Mouse (Mus musculus) neural tube, embryonic 12.5 days (tissue): ENCODE data around the gene Msi2. TPM values are rescaled to one million over a fixed set of nuclear protein-coding genes. Genes with fewer than 3 reads are reported as not detected.

Experiments used
- ATAC-seq: fragments of 200-750 bp; cut with Nextera tagmentation; 2 replicates; pipeline ENCODE4 v1.8.0; 2017; ENCODE audit warnings: low read depth, mild to moderate bottlenecking, moderate TSS enrichment, moderate library complexity; ENCODE audit not compliant: low FRiP score
- H3K27ac ChIP-seq: fragments of 300-500 bp; sonication (generic); 2 replicates; pipeline ENCODE4 v1.5.1; 2016
- H3K27me3 ChIP-seq: fragments of 300-500 bp; sonication (generic); replicated peaks from 2 replicates; pipeline ENCODE4 v1.6.1; 2016; ENCODE audit warnings: mild to moderate bottlenecking
- H3K36me3 ChIP-seq: fragments of 300-500 bp; sonication (generic); 2 replicates; pipeline ENCODE4 v1.6.1; 2016; ENCODE audit warnings: mild to moderate bottlenecking
- H3K4me1 ChIP-seq: fragments of 300-500 bp; sonication (generic); 2 replicates; pipeline ENCODE4 v1.6.1; 2016
- H3K4me2 ChIP-seq: fragments of 300-500 bp; sonication (generic); replicated peaks from 2 replicates; pipeline ENCODE4 v1.6.1; 2016; ENCODE audit warnings: mild to moderate bottlenecking
- H3K4me3 ChIP-seq: fragments of 300-500 bp; sonication (generic); 2 replicates; pipeline ENCODE4 v1.5.1; 2016
- H3K9ac ChIP-seq: fragments of 300-500 bp; sonication (generic); 2 replicates; pipeline ENCODE4 v1.6.1; 2016; ENCODE audit warnings: mild to moderate bottlenecking
- H3K9me3 ChIP-seq: fragments of 300-500 bp; sonication (generic); 2 replicates; pipeline ENCODE4 v1.6.1; 2016; ENCODE audit warnings: mild to moderate bottlenecking
- WGBS: fragments of 180-500 bp; shearing (Covaris S2); methylation state at CpG from one replicate; pipeline ENCODE4 v1.1.7; 2016; 5-methylcytosine and 5-hydroxymethylcytosine counted together
- polyA plus RNA-seq: library from polyadenylated mRNA; unstranded; fragments of >200 nt; fragmentation: Nextera tagmentation; extraction: Ambion mirVana; gene quantifications from 2 replicates; pipeline ENCODE4 v1.2.1, GENCODE M21; 2016

Gene Msi2
- polyA plus RNA-seq, 1 experiment from 2014 or later = 27.9 TPM

- no peaks in the 10 kb centered on the region for H3K27me3 ChIP-seq
- peaks cover 68% of the 10 kb centered on the region for H3K36me3 ChIP-seq
- 92% methylated on average over 14 of the region's 14 CpGs for WGBS
- no peak overlapping the region for H3K4me3 ChIP-seq
- H3K9ac ChIP-seq = no peak overlapping the region
- ATAC-seq = no peak
- no peak overlapping the region for H3K27ac ChIP-seq
- no peaks in the 10 kb centered on the region for H3K9me3 ChIP-seq
- no peak overlapping the region for H3K4me2 ChIP-seq
- peaks cover 10% of the 10 kb centered on the region; the same call in 1 of the 2 replicates for H3K4me1 ChIP-seq
Observed at GRCm38 (mm10) chr11:88668345-88668744, 50.0 kb downstream of the Msi2 start.

DNA sequence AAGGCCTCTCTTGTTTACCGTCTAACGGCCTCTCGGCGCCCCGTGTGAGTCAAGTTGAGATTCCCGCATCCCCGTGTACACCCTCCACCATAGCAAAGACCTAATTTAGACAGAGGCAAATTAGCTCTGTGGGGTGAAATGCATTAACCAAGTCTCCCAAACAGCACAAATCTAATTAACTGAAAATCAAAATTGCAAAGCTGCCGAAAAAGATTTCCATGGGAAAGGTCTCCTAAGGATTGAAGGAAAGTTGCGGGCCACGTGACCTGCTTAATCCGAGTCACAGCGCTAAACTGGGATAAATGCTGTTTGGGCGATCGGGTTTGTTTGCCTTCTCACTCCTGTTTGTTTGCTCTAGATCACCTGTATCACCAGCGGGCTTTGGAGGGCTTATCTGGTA, 52.5 kb downstream of the Msi2 start:
- Histone ChIP-seq H3K9me3 (no peaks in the 10 kb centered on the region), H3K9ac (no peak overlapping the region), H3K27ac (no peak overlapping the region), H3K27me3 (no peaks in the 10 kb centered on the region), H3K4me3 (no peak overlapping the region), H3K36me3 (peaks cover 59% of the 10 kb centered on the region), H3K4me1 (peaks cover 21% of the 10 kb centered on the region), H3K4me2 (no peak overlapping the region)
- 86% methylated on average over 15 of the region's 15 CpGs for WGBS
- ATAC-seq = no peak

- H3K27me3 ChIP-seq = no peaks in the 10 kb centered on the region
- ATAC-seq = no peak
- no peak overlapping the region for H3K27ac ChIP-seq
- no peak overlapping the region for H3K4me2 ChIP-seq
- H3K4me3 ChIP-seq = no peak overlapping the region
- WGBS = 87% methylated on average over 11 of the region's 11 CpGs
- no peaks in the 10 kb centered on the region for H3K9me3 ChIP-seq
- peaks cover 34% of the 10 kb centered on the region for H3K36me3 ChIP-seq
- H3K4me1 ChIP-seq = peaks cover 29% of the 10 kb centered on the region
- no peak overlapping the region for H3K9ac ChIP-seq
Observed at GRCm38 (mm10) chr11:88661444-88662180, 56.7 kb downstream of the Msi2 start.

- no peak overlapping the region for H3K4me3 ChIP-seq
- no peak for ATAC-seq
- H3K36me3 ChIP-seq = peaks cover 28% of the 10 kb centered on the region
- 81% methylated on average over 9 of the region's 9 CpGs for WGBS
- no peak overlapping the region for H3K27ac ChIP-seq
- no peak overlapping the region for H3K9ac ChIP-seq
- H3K4me1 ChIP-seq = peaks cover 29% of the 10 kb centered on the region
- H3K4me2 ChIP-seq = no peak overlapping the region
- H3K27me3 ChIP-seq = no peaks in the 10 kb centered on the region
- H3K9me3 ChIP-seq = no peaks in the 10 kb centered on the region
Observed at GRCm38 (mm10) chr11:88660404-88660803, 57.9 kb downstream of the Msi2 start.

DNA sequence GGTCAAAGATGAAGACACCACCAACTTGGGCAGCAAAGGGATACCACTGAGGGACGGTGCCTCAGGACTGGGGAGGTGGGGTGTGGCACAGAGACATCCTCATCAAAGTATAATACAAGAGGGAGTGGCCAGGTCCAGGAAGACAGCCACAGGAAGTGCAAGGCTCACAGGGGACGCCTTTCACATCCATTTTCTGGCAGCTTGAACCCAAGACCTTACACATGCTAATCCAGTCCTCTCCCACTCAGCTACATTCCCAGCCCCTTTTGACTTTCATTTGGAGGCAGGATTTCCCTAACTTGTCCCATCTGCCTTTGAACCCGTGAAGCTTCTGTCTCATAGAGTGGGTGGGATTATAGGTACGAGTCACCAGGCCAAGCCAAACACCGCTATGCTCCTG, 59.4 kb downstream of the Msi2 start:
- H3K27ac ChIP-seq = no peak overlapping the region
- H3K9me3 ChIP-seq = no peaks in the 10 kb centered on the region
- H3K4me3 ChIP-seq = no peak overlapping the region
- 93% methylated on average over 5 of the region's 5 CpGs for WGBS
- H3K36me3 ChIP-seq = peaks cover 33% of the 10 kb centered on the region
- peaks cover 32% of the 10 kb centered on the region for H3K4me1 ChIP-seq
- no peaks in the 10 kb centered on the region for H3K27me3 ChIP-seq
- H3K9ac ChIP-seq = no peak overlapping the region
- ATAC-seq = no peak
- H3K4me2 ChIP-seq = no peak overlapping the region

GRCm38 (mm10) chr11:88655786-88656185, 62.5 kb downstream of the Msi2 start:
- no peaks in the 10 kb centered on the region for H3K27me3 ChIP-seq
- H3K4me1 ChIP-seq = peaks cover 36% of the 10 kb centered on the region
- no peak overlapping the region for H3K4me2 ChIP-seq
- H3K9me3 ChIP-seq = no peaks in the 10 kb centered on the region
- no peak overlapping the region for H3K4me3 ChIP-seq
- H3K27ac ChIP-seq = no peak overlapping the region
- no peak overlapping the region for H3K9ac ChIP-seq
- H3K36me3 ChIP-seq = peaks cover 25% of the 10 kb centered on the region
- no peak for ATAC-seq
- 89% methylated on average over 8 of the region's 8 CpGs for WGBS

DNA sequence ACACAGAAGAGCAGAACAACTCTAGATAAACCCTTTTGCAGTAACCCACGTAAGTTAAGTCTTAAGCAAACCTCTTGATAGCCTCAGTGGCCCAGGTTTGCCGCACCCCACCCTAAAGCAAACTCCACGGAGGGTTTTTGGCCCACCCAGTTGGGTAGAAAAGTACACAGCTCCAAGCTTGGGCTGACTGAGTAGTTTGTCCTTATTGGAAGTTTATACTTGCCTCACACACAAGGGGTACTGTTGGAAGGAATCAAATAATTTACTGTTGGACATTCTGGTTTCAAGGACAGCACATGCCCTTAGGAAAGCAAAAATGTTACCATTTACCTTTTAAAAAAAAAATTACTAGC, 63.1 kb downstream of the Msi2 start:
- no peaks in the 10 kb centered on the region for H3K9me3 ChIP-seq
- ATAC-seq = no peak
- H3K9ac ChIP-seq = no peak overlapping the region
- no peak overlapping the region for H3K4me3 ChIP-seq
- 88% methylated on average over 3 of the region's 3 CpGs for WGBS
- no peaks in the 10 kb centered on the region for H3K27me3 ChIP-seq
- no peak overlapping the region for H3K4me2 ChIP-seq
- peaks cover 38% of the 10 kb centered on the region for H3K4me1 ChIP-seq
- peaks cover 25% of the 10 kb centered on the region for H3K36me3 ChIP-seq
- no peak overlapping the region for H3K27ac ChIP-seq

- Histone ChIP-seq H3K36me3 (peaks cover 25% of the 10 kb centered on the region), H3K27me3 (no peaks in the 10 kb centered on the region), H3K9me3 (no peaks in the 10 kb centered on the region), H3K4me2 (no peak overlapping the region), H3K9ac (no peak overlapping the region), H3K4me3 (no peak overlapping the region), H3K4me1 (peaks cover 41% of the 10 kb centered on the region), H3K27ac (no peak overlapping the region)
- WGBS = 88% methylated on average over 18 of the region's 18 CpGs
- no peak for ATAC-seq
Observed at GRCm38 (mm10) chr11:88654391-88655213, 63.7 kb downstream of the Msi2 start.

GRCm38 (mm10) chr11:88650275-88650674, 68.0 kb downstream of the Msi2 start:
- Histone ChIP-seq H3K36me3 (peaks cover 14% of the 10 kb centered on the region; the same call in 1 of the 2 replicates), H3K9ac (no peak overlapping the region), H3K4me2 (peak overlapping the region; percentile 2; the same call in 1 of the 2 replicates), H3K4me3 (no peak overlapping the region), H3K9me3 (no peaks in the 10 kb centered on the region), H3K27me3 (no peaks in the 10 kb centered on the region), H3K4me1 (peaks cover 74% of the 10 kb centered on the region), H3K27ac (no peak overlapping the region)
- 51% methylated on average over 4 of the region's 4 CpGs for WGBS
- no peak for ATAC-seq

GRCm38 (mm10) chr11:88649009-88649408, 69.3 kb downstream of the Msi2 start:
- H3K9ac ChIP-seq = no peak overlapping the region
- no peak overlapping the region for H3K4me3 ChIP-seq
- no peaks in the 10 kb centered on the region for H3K27me3 ChIP-seq
- peaks cover 75% of the 10 kb centered on the region for H3K4me1 ChIP-seq
- H3K4me2 ChIP-seq = no peak overlapping the region
- no peak for ATAC-seq
- WGBS = 65% methylated on average over 2 of the region's 2 CpGs
- no peak overlapping the region for H3K27ac ChIP-seq
- H3K36me3 ChIP-seq = peaks cover 9% of the 10 kb centered on the region; the same call in 1 of the 2 replicates
- no peaks in the 10 kb centered on the region for H3K9me3 ChIP-seq

- no peaks in the 10 kb centered on the region for H3K27me3 ChIP-seq
- H3K9ac ChIP-seq = no peak overlapping the region
- H3K9me3 ChIP-seq = no peaks in the 10 kb centered on the region
- no peak overlapping the region for H3K4me3 ChIP-seq
- no peak overlapping the region for H3K4me2 ChIP-seq
- 0 out of 2 replicates have a peak, but pooled peaks have one; percentile 35 for ATAC-seq
- peaks cover 75% of the 10 kb centered on the region for H3K4me1 ChIP-seq
- H3K27ac ChIP-seq = no peak overlapping the region
- 33% methylated on average over 5 of the region's 5 CpGs for WGBS
- H3K36me3 ChIP-seq = peaks cover 6% of the 10 kb centered on the region; the same call in 1 of the 2 replicates
Observed at GRCm38 (mm10) chr11:88648407-88648806, 69.9 kb downstream of the Msi2 start.

DNA sequence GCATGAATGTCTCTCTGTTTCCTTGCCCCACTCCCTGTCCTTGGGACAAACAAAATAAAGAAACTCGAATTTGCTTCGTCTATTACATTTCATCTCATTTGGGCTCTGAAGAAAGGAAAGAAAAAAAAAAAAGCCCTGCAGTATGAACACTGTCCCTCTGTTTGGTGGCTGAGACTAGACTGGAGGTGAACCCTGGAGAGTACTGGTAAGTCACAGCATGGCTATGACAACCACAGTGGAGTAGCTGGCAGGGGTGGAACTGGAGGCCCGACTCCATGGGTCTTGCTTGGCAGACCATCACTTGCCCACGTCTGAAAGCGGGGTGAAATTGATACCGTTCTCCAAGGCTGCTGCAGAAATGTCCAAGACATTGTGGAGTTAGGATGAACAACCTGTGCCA, 71.8 kb downstream of the Msi2 start:
- Histone ChIP-seq H3K9me3 (no peaks in the 10 kb centered on the region), H3K4me3 (no peak overlapping the region), H3K4me2 (no peak overlapping the region), H3K9ac (no peak overlapping the region), H3K27me3 (no peaks in the 10 kb centered on the region), H3K36me3 (peaks cover 9% of the 10 kb centered on the region; the same call in 1 of the 2 replicates), H3K4me1 (peaks cover 64% of the 10 kb centered on the region), H3K27ac (no peak overlapping the region)
- no peak for ATAC-seq
- 86% methylated on average over 6 of the region's 6 CpGs for WGBS
